Mouse (Mus musculus) forebrain, embryonic 14.5 days (tissue): ENCODE data around the gene Gm37419. TPM values are rescaled to one million over a fixed set of nuclear protein-coding genes. Genes with fewer than 3 reads are reported as not detected.

Source experiments
- ATAC-seq: fragments of 200-750 bp; cut with Nextera tagmentation; 2 replicates; pipeline ENCODE4 v1.8.0; 2017; ENCODE audit warnings: mild to moderate bottlenecking, moderate library complexity
- DNase-seq: peaks from one replicate; pipeline ENCODE4 v3.0.0-alpha.2; 2015; ENCODE audit warnings: low spot score
- H3K27ac ChIP-seq: fragments of 300-500 bp; sonication (generic); 2 replicates; pipeline ENCODE4 v1.5.1; 2014; ENCODE audit warnings: low read depth, mild to moderate bottlenecking, control low read depth, low read length, moderate library complexity
- H3K27me3 ChIP-seq: fragments of 300-500 bp; sonication (generic); replicated peaks from 2 replicates; pipeline ENCODE4 v1.6.1; 2014; ENCODE audit warnings: low read length, control low read depth, mixed read lengths; ENCODE audit not compliant: control insufficient read depth, insufficient read depth
- H3K36me3 ChIP-seq: fragments of 300-500 bp; sonication (generic); 2 replicates; pipeline ENCODE4 v1.6.1; 2014; ENCODE audit warnings: low read length, control low read depth; ENCODE audit not compliant: control insufficient read depth, insufficient read depth
- H3K4me1 ChIP-seq: fragments of 300-500 bp; sonication (generic); 2 replicates; pipeline ENCODE4 v1.6.1; 2014; ENCODE audit warnings: antibody characterized with exemption, low read length, control low read depth; ENCODE audit not compliant: control insufficient read depth, insufficient read depth
- H3K4me2 ChIP-seq: fragments of 300-500 bp; sonication (generic); 2 replicates; pipeline ENCODE4 v1.6.1; 2014; ENCODE audit warnings: mild to moderate bottlenecking, control low read depth, low read length
- H3K4me3 ChIP-seq: fragments of 300-500 bp; sonication (generic); 2 replicates; pipeline ENCODE4 v1.5.1; 2014; ENCODE audit warnings: low read depth, low read length, control low read depth
- H3K9ac ChIP-seq: fragments of 300-500 bp; sonication (generic); 2 replicates; pipeline ENCODE4 v1.6.1; 2014; ENCODE audit warnings: mild to moderate bottlenecking, low read length, control low read depth, moderate library complexity
- H3K9me3 ChIP-seq: fragments of 300-500 bp; sonication (generic); replicated peaks from 2 replicates; pipeline ENCODE4 v1.6.1; 2016; ENCODE audit warnings: low read length, control low read depth, mixed read lengths; ENCODE audit not compliant: control insufficient read depth
- WGBS: fragments of 180-500 bp; shearing (Covaris S2); extraction: QIAGEN DNeasy Blood & Tissue Kit; methylation state at CpG from one replicate; pipeline ENCODE4 v1.1.7; 2014; 5-methylcytosine and 5-hydroxymethylcytosine counted together
- polyA plus RNA-seq: library from polyadenylated mRNA; unstranded; fragments of >200 nt; fragmentation: Nextera tagmentation; extraction: Ambion mirVana; gene quantifications from 2 replicates; pipeline ENCODE4 v1.2.1, GENCODE M21; 2014

Gene Gm37419
- not detected in 2 replicates for polyA plus RNA-seq

DNA sequence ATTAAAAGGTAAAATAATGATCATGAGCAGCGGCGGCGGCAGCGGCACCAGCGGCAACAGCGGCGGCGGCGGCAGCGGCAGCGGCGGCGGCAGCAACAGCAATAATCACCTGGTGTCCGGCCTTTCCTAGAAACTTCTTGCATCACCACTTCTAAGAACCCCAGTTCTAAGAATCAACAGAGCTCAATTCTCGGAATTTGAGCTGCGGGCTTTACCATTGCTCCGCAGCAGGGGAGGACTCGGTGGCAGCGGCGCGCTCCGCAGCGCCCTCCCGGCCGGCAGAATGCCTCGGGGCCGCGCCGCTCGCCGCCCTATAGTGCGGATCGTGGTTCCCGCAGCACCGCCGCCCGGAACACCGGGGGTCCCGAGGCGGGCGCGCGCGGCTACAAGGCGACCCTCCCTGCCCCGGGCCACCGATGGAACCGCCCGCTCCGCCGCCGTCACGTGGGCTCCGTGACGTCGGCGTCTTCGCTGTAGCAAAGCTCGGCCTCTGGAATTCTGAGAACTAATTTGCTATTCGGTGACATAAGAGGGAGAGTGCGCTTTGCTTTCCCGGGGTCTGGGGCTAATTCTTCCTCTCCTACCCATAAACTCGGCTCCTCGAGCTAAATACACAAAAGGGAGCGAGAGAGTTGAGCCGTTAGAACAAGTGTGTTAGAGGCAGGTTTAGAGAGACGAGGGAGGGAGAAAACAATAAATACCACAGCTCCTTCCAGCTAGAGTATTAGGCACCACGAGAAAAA lies at the start of gene Gm37419, which contains the start of gene Bcl6:
Gene Gm37419 (plus strand): TSS at position 17 of the 743 bp plus-strand sequence.
Gene Bcl6 (minus strand): TSS at position 387 of the 743 bp plus-strand sequence.
- Histone ChIP-seq H3K4me1 (peaks cover 22% of the 10 kb centered on the region), H3K4me2 (peak within 1 kb of the TSS; percentile 88), H3K27me3 (no peaks in the 10 kb centered on the region), H3K36me3 (no peaks in the 10 kb centered on the region), H3K9me3 (no peaks in the 10 kb centered on the region), H3K4me3 (peak within 1 kb of the TSS; percentile 72), H3K9ac (peak within 1 kb of the TSS; percentile 88), H3K27ac (peak within 1 kb of the TSS; percentile 98)
- peak; percentile 88 for ATAC-seq
- WGBS: under 1% methylated on average over 61 of the region's 68 CpGs
- peak; percentile 96 for DNase-seq

DNA sequence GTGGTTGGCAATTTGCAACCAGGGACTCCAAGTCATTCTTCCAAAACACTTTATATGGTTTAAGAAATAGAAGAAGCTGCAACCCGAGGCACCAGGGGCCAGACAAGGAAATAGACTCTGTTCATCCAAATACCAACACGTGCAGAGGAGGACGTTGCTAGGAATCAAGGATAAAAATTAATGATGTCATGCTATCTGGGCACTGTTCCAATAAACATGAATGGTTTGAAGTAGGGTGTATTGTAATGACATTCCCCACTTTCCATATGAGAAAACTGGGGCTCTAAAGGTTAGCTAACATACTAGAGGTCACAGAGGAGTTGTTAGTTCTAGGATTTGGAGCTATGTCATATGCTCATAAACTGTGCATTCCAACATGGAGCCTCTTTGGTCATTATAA lies 43.5 kb upstream of the Gm37419 start:
- 24% methylated on average over 3 of the region's 3 CpGs for WGBS
- DNase-seq: peak; percentile 24
- no peak for ATAC-seq

DNA sequence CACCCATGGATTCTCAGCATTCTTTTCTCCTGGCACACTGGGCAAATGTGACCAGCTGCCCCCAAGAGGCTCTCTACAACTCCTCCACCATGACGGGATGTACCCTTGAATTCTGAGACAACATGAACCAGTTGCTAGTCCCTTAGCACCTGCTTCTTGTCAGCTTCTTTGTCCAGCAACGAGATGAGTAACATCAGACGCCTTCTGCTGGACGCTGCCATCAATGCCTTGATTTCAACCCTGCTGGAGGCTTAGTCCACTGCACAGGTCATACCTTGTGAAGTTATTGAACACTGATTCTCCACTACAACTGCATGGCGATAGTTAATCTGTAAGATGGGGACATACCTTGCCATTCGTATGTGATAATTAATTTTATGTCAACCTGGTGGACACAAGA lies 40.6 kb upstream of the Gm37419 start:
- Histone ChIP-seq H3K4me2 (no peak overlapping the region), H3K4me1 (no peaks in the 10 kb centered on the region), H3K36me3 (no peaks in the 10 kb centered on the region), H3K27me3 (no peaks in the 10 kb centered on the region), H3K27ac (no peak overlapping the region), H3K9me3 (no peaks in the 10 kb centered on the region), H3K9ac (no peak overlapping the region), H3K4me3 (no peak overlapping the region)
- DNase-seq (no peak), ATAC-seq (no peak)
- WGBS: 92% methylated on average over 6 of the region's 6 CpGs

More for the DNA sequence above, 43.5 kb upstream of the Gm37419 start:
- Histone ChIP-seq H3K4me3 (no peak overlapping the region), H3K9me3 (no peaks in the 10 kb centered on the region), H3K9ac (no peak overlapping the region), H3K4me2 (no peak overlapping the region), H3K36me3 (no peaks in the 10 kb centered on the region), H3K27me3 (no peaks in the 10 kb centered on the region), H3K4me1 (no peaks in the 10 kb centered on the region), H3K27ac (no peak overlapping the region)

DNA sequence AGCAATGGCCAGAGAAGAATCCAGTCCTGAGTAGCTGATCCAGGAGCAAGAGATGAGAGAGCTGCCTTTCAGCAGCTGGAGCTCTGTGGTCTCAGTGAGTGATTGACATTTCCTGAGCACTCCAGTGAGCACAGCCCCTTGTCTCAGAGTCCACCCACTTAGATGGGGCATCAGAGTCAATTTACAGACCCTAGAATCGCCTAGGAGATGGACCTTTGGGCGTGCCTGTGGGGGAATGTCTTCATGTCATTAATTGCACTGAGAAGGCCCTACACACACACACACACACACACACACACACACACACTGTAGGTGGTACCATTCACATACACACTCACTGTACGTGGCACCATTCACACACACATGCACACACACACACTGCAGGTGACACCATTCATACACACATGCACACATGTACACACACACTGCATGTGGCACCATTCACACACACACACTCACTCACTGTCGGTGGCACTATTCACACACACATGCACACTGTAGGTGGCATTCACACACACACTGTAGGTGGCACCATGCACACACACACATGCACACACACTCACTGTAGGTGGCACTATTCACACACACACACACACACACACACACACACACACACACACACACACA lies 36.1 kb upstream of the Gm37419 start:
- Histone ChIP-seq H3K4me2 (no peak overlapping the region), H3K4me1 (no peaks in the 10 kb centered on the region)
- no peak for ATAC-seq

DNA sequence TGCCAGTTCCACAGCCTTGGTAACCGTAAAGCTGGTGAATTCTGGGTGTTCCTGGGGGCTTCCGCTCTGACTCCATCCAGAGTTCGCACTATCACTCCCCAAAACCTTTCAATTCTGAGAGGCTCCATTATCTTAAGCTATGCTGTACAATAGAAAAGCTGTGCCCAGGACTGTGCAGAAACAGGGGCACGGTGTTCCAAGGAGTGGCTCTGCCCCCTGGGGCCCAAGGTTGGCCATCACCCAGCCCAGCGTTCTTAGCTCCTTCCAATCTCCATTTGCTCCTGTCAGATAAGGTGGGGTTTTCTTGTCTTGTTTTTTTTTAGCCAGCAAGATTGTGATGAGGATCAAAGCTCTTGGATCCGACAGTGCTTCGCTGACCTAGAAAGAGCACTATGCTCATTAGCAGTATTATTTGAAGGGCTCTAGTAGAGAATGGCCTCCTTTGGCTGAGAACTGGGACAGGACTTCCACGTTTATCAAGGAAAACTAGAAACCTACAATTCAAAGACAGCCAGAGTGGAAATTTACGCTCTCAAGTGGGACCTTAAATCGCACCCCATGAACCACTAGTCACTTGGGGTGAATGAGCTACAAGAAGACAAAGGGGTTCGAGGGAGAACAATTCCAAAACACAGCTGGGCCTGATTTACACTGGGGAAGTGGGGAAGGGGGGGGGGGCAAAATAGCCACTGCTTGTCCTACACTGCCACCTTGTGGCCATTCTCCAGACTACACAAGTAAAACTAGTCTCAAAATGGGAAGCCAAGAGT lies 34.9 kb upstream of the Gm37419 start:
- 45% methylated on average over 11 of the region's 11 CpGs for WGBS
- DNase-seq (peak; percentile 76), ATAC-seq (peak; percentile 72)
- H3K4me1 ChIP-seq: no peaks in the 10 kb centered on the region
- no peak overlapping the region for H3K4me2 ChIP-seq
- no peak overlapping the region for H3K27ac ChIP-seq
- H3K4me3 ChIP-seq: no peak overlapping the region
- no peak overlapping the region for H3K9ac ChIP-seq
- H3K27me3 ChIP-seq: no peaks in the 10 kb centered on the region
- H3K36me3 ChIP-seq: no peaks in the 10 kb centered on the region
- no peaks in the 10 kb centered on the region for H3K9me3 ChIP-seq

More for the DNA sequence above, 36.1 kb upstream of the Gm37419 start:
- Histone ChIP-seq H3K36me3 (no peaks in the 10 kb centered on the region), H3K9ac (no peak overlapping the region), H3K4me3 (no peak overlapping the region), H3K27me3 (no peaks in the 10 kb centered on the region), H3K27ac (no peak overlapping the region), H3K9me3 (no peaks in the 10 kb centered on the region)
- DNase-seq: no peak
- WGBS: 59% methylated on average over 4 of the region's 4 CpGs

DNA sequence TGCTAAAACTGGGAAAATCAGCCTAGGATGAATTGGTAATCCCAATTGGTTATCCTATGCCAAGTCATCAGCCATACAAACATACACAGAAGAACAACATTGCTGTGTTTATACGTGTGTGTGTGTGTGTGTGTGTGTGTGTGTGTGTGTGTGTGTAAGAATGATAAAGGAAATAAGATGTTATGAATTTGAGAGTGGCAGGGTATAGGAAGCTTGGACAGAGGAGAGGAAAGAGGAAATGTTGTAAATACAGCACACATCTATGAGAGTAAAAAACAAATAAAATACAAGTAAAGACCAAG lies 34.4 kb upstream of the Gm37419 start:
- no peaks in the 10 kb centered on the region for H3K4me1 ChIP-seq
- ATAC-seq: peak; percentile 61
- no peaks in the 10 kb centered on the region for H3K36me3 ChIP-seq
- no peak for DNase-seq
- H3K4me3 ChIP-seq: no peak overlapping the region
- H3K27me3 ChIP-seq: no peaks in the 10 kb centered on the region
- no peaks in the 10 kb centered on the region for H3K9me3 ChIP-seq
- no peak overlapping the region for H3K9ac ChIP-seq
- 3% methylated on average over 1 of the region's 1 CpGs for WGBS
- H3K4me2 ChIP-seq: no peak overlapping the region
- H3K27ac ChIP-seq: no peak overlapping the region

DNA sequence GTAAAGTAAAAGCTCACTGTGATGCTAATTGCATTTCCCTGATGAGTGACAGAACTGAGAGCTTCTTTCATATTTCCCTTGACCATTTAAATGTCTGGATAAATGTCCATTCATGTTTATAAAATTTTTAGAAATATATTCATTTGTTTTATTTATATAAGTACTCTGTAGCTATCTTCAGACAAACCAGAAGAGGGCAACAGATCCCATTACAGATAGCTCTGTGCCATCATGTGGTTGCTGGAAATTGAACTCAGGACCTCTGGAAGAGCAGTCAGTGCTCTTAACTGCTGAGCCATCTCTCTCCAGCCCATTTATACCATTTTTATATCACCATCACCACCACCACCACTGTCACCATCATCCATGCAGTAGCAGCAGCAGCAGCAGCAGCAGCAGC lies 29.3 kb upstream of the Gm37419 start:
- DNase-seq (no peak), ATAC-seq (no peak)
- no peak overlapping the region for H3K4me2 ChIP-seq
- H3K36me3 ChIP-seq: no peaks in the 10 kb centered on the region
- H3K4me3 ChIP-seq: no peak overlapping the region
- no peaks in the 10 kb centered on the region for H3K27me3 ChIP-seq
- no peak overlapping the region for H3K9ac ChIP-seq
- H3K9me3 ChIP-seq: no peaks in the 10 kb centered on the region
- H3K4me1 ChIP-seq: no peaks in the 10 kb centered on the region
- H3K27ac ChIP-seq: no peak overlapping the region

DNA sequence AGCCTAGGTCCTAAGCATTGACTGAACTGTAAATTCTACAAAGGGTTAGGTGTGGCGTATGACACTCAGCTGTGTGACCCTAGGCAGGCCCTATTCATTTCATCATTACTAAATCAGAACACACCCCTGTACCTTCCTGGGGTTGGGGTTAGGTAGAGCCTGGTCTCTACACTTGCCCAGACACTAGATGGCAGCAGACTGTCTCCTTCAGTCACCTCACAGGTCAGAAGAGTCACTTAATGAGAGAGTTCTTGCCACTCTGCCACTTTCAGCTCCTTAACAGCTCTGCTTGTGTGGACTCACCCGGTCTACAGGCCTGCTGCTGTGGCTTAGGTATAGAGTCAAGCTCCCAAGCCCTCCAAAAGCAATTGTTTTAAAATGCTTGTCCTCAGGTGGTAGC lies 25.9 kb upstream of the Gm37419 start:
- H3K9me3 ChIP-seq: no peaks in the 10 kb centered on the region
- H3K27me3 ChIP-seq: no peaks in the 10 kb centered on the region
- 80% methylated on average over 2 of the region's 2 CpGs for WGBS
- H3K4me3 ChIP-seq: no peak overlapping the region
- DNase-seq (no peak), ATAC-seq (no peak)
- no peak overlapping the region for H3K9ac ChIP-seq
- no peak overlapping the region for H3K4me2 ChIP-seq
- H3K4me1 ChIP-seq: peaks cover 5% of the 10 kb centered on the region; the same call in 1 of the 2 replicates
- no peak overlapping the region for H3K27ac ChIP-seq
- H3K36me3 ChIP-seq: no peaks in the 10 kb centered on the region
